Mouse (Mus musculus): Measurements from ENCODE around the gene Notch2.

DNA sequence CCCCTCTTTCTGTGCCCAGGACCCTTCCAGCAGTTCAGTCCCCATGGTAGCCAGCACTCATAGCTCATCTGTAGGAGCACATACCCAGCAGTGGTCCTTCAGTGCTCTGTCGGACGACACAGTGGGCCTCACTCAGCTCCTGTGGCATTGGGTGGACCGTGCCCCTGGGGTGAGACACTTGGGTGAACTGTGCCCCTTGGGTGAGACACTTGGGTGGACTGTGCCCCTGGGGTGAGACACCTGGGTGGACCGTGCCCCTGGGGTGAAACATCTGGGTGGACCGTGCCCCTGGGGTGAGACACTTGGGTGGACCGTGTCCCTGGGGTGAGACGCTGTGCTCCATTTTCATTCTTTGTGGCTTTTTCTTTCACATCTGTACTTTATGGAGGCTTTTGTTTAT lies 83.7 kb downstream of the Notch2 start:
- TF ChIP-seq CTCF (IDR thresholded peaks at IDR 0.05; ENCODE audit: insufficient read depth, low read length), result no peak
- no peak for TF ChIP-seq POLR2A (IDR thresholded peaks at IDR 0.05; ENCODE audit: borderline replicate concordance, extremely low read depth, low read depth, low read length)
